Mouse (Mus musculus) CH12.LX (cell line): ENCODE measurements around the gene Nhsl2. TPM values are rescaled to one million over a fixed set of nuclear protein-coding genes. Genes with fewer than 3 reads are reported as not detected.

ENCODE experiments used
- DNase-seq: peaks from one replicate; pipeline ENCODE4 v3.0.0-alpha.2; 2013; ENCODE audit errors: extremely low read depth
- H3K27ac ChIP-seq: 2 replicates; pipeline ENCODE4 v1.5.1; 2012; ENCODE audit warnings: low read depth, mild to moderate bottlenecking, control low read depth, moderate library complexity; ENCODE audit not compliant: insufficient read depth
- H3K27me3 ChIP-seq: replicated peaks from 2 replicates; pipeline ENCODE3; 2012; ENCODE audit warnings: inconsistent platforms
- H3K36me3 ChIP-seq, 2 experiments: replicated peaks in 1 of 2; 2 replicates each; pipeline versions ENCODE3 to v1.6.1; 2012; ENCODE audit warnings: inconsistent platforms in 1 of 2, low read length in 1 of 2, mild to moderate bottlenecking in 1 of 2, mixed read lengths in 1 of 2, moderate library complexity in 1 of 2; ENCODE audit not compliant: control insufficient read depth in 1 of 2, insufficient read depth in 1 of 2
- H3K4me1 ChIP-seq, 2 experiments: 2 replicates each; pipeline ENCODE4 v1.6.1; 2012; ENCODE audit warnings: inconsistent platforms in 1 of 2, moderate library complexity in 1 of 2; ENCODE audit not compliant: insufficient read depth in 2 of 2, control insufficient read depth in 1 of 2
- H3K4me2 ChIP-seq: 2 replicates; pipeline ENCODE4 v1.6.1; 2012; ENCODE audit warnings: low read depth, mild to moderate bottlenecking, control low read depth; ENCODE audit not compliant: poor library complexity, insufficient read depth, severe bottlenecking
- H3K4me3 ChIP-seq, 3 experiments: fragments of 150-350 bp in 1 of 3; sonication (generic) in 1 of 3; replicated peaks in 1 of 3; 2 replicates each; pipeline versions ENCODE3 to v1.5.1; 2011 to 2012; ENCODE audit warnings: low read depth in 2 of 3, low read length in 2 of 3, mild to moderate bottlenecking in 2 of 3, moderate library complexity in 2 of 3, control low read depth in 1 of 3, improper control_type of control experiment in 1 of 3, inconsistent platforms in 1 of 3, mixed read lengths in 1 of 3; ENCODE audit not compliant: poor library complexity in 1 of 3
- H3K79me2 ChIP-seq: replicated peaks from 2 replicates; pipeline ENCODE4 v1.6.1; 2012; ENCODE audit warnings: mild to moderate bottlenecking, moderate library complexity; ENCODE audit not compliant: control insufficient read depth, poor library complexity, insufficient read depth, severe bottlenecking; ENCODE audit errors: extremely low read depth
- H3K9ac ChIP-seq: 2 replicates; pipeline ENCODE4 v1.6.1; 2012; ENCODE audit warnings: low read depth, mild to moderate bottlenecking, control low read depth, moderate library complexity; ENCODE audit not compliant: insufficient read depth
- H3K9me3 ChIP-seq: replicated peaks from 2 replicates; pipeline ENCODE3; 2012; ENCODE audit warnings: low read length, inconsistent platforms, mixed read lengths
- BHLHE40 ChIP-seq: IDR thresholded peaks from 2 replicates; pipeline ENCODE4 v1.6.1; 2011; ENCODE audit warnings: mild to moderate bottlenecking, low read depth, low read length, improper control_type of control experiment
- E2F4 ChIP-seq: IDR thresholded peaks from 2 replicates; pipeline ENCODE4 v1.6.1; 2011; ENCODE audit warnings: low read depth, low read length, improper control_type of control experiment; ENCODE audit not compliant: insufficient replicate concordance
- ELF1 ChIP-seq: IDR thresholded peaks from 2 replicates; pipeline ENCODE4 v1.6.1; 2014; ENCODE audit warnings: low read depth, mild to moderate bottlenecking, inconsistent platforms, low read length, improper control_type of control experiment
- ETS1 ChIP-seq: conservative IDR thresholded peaks from 2 replicates; pipeline ENCODE4 v1.6.1; 2012; ENCODE audit warnings: low read depth, mild to moderate bottlenecking, inconsistent platforms, low read length, improper control_type of control experiment, moderate library complexity
- GABPA ChIP-seq: IDR thresholded peaks from 2 replicates; pipeline ENCODE4 v1.6.1; 2012; ENCODE audit warnings: low read depth, low read length, improper control_type of control experiment, inconsistent platforms; ENCODE audit not compliant: insufficient replicate concordance
- JUN ChIP-seq: IDR thresholded peaks from 2 replicates; pipeline ENCODE4 v1.6.1; 2011; ENCODE audit warnings: low read depth, mild to moderate bottlenecking, low read length, improper control_type of control experiment, moderate library complexity; ENCODE audit not compliant: insufficient read depth
- JUND ChIP-seq: conservative IDR thresholded peaks from 2 replicates; pipeline ENCODE4 v1.6.1; 2011; ENCODE audit warnings: low read depth, low read length, improper control_type of control experiment
- KAT2A ChIP-seq: IDR thresholded peaks from 2 replicates; pipeline ENCODE4 v1.6.1; 2012; ENCODE audit warnings: low read length, improper control_type of control experiment, inconsistent platforms; ENCODE audit not compliant: insufficient replicate concordance
- MAFK ChIP-seq: IDR thresholded peaks from 2 replicates; pipeline ENCODE4 v1.6.1; 2011; ENCODE audit warnings: low read length, improper control_type of control experiment; ENCODE audit not compliant: insufficient replicate concordance
- MAZ ChIP-seq: IDR thresholded peaks from 2 replicates; pipeline ENCODE4 v1.6.1; 2012; ENCODE audit warnings: low read depth, mild to moderate bottlenecking, inconsistent platforms, low read length, improper control_type of control experiment, moderate library complexity
- MEF2A ChIP-seq: IDR thresholded peaks from 2 replicates; pipeline ENCODE4 v1.6.1; 2014; ENCODE audit warnings: low read depth, mild to moderate bottlenecking, inconsistent platforms, low read length, improper control_type of control experiment, borderline replicate concordance
- MXI1 ChIP-seq: IDR thresholded peaks from 2 replicates; pipeline ENCODE4 v1.6.1; 2011; ENCODE audit warnings: mild to moderate bottlenecking, low read depth, low read length, improper control_type of control experiment
- MYC ChIP-seq: IDR thresholded peaks from 2 replicates; pipeline ENCODE4 v1.6.1; 2011; ENCODE audit warnings: low read depth, mild to moderate bottlenecking, improper control_type of control experiment, low read length
- NELFE ChIP-seq: IDR thresholded peaks from 2 replicates; pipeline ENCODE4 v1.6.1; 2011; ENCODE audit warnings: low read depth, low read length, improper control_type of control experiment
- TBP ChIP-seq: conservative IDR thresholded peaks from 2 replicates; pipeline ENCODE4 v1.6.1; 2011; ENCODE audit warnings: low read depth, low read length, improper control_type of control experiment
- ZMIZ1 ChIP-seq: IDR thresholded peaks from 2 replicates; pipeline ENCODE4 v1.6.1; 2012; ENCODE audit warnings: low read depth, mild to moderate bottlenecking, inconsistent platforms, low read length, improper control_type of control experiment
- ZNF384 ChIP-seq: IDR thresholded peaks from 2 replicates; pipeline ENCODE4 v1.6.1; 2012; ENCODE audit warnings: low read depth, low read length, improper control_type of control experiment, inconsistent platforms
- dilution Hi-C: fragments of 300-500 bp; cut with MboI; formaldehyde crosslinking; loops from 2 replicates; pipeline ENCODE4 v1.14.3; 2020; ENCODE audit warnings: low sequenced_read_pairs; ENCODE audit not compliant: extremely low pct_unique_long_range_greater_than_20kb, extremely low pct_ligation_motif_present
- in situ Hi-C: fragments of 300-500 bp; cut with MboI; formaldehyde crosslinking; loops from 3 replicates; pipeline ENCODE4 v1.14.3; 2019; ENCODE audit warnings: low sequenced_read_pairs, low pct_ligation_motif_present, low pct_unique_long_range_greater_than_20kb, mixed read lengths
- polyA plus RNA-seq: library from polyadenylated mRNA; unstranded; fragments of >175 nt; gene quantifications from 2 replicates; pipeline ENCODE4 v1.2.1, GENCODE M21; 2012; ENCODE audit warnings: low read depth; ENCODE audit not compliant: insufficient read length
- total RNA-seq, 2 experiments: library from RNA; depleted of rRNA; stranded (reverse); fragments of 300-350 nt in 1 of 2; fragments of >200 nt in 1 of 2; gene quantifications; 2 replicates each; pipeline ENCODE4 v1.2.3; 2012 to 2014

Nhsl2 gene
- total and polyA plus RNA-seq, 3 experiments = 0.10 to 0.17 TPM; not detected in 1

DNA sequence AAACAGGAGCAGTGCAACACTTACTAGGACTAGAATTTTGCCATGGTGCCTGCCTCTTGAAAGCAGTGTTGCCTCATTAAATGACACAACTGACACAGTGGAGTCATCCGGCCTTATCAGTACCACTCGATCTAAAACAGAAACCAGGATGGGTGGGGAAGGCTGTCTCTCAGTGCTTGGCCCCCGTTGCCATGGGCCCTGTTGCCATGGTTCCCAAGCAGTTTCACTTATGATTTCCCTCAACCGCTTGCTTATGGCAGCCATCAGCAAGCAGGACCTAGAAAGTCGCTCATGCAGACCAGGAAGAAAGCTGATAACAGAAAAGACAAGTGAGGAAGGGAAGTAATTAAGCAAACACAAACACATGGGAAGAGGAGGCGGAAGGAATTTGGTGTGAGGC lies 182.7 kb downstream of the Nhsl2 start:
- TF ChIP-seq ELF1 = peak; percentile 42
- no peak for TF ChIP-seq MAFK
- TF ChIP-seq MXI1 = peak; percentile 99
- no peak for TF ChIP-seq ZMIZ1
- dilution Hi-C loops (no loop called here), in situ Hi-C loops (no loop called here)
- Histone ChIP-seq H3K4me2 (no peak overlapping the region), H3K27ac (no peak overlapping the region), H3K9ac (no peak overlapping the region), H3K4me3 (no peak overlapping the region), H3K79me2 (no peaks in the 10 kb centered on the region), H3K4me1 (peaks cover 15 to 48% of the 10 kb centered on the region in 2 experiments), H3K27me3 (no peaks in the 10 kb centered on the region), H3K9me3 (no peaks in the 10 kb centered on the region), H3K36me3 (no peaks in the 10 kb centered on the region)
- peak; percentile 70 for DNase-seq

DNA sequence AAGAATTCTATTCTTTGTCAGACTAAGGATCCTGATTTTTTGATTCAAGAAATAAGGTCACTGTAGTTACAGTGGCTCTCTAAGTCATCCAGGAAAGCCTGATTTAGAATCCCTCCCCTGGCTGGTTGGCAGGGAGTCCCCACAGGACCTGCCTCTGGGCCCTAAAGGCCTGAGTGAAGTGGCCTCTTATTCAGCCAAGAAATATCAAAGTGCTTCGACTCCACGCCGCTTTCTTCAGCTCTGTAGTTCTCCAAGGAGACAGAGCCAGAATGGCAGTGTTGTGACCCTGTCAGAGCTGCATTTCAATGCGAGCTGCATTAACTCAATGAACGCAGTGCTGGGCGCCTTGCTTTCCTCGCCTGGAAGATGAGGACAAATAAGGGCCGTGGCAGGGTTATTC lies 183.2 kb downstream of the Nhsl2 start:
- DNase-seq = no peak
- H3K4me3 ChIP-seq = no peak overlapping the region
- no peaks in the 10 kb centered on the region for H3K79me2 ChIP-seq
- no peaks in the 10 kb centered on the region for H3K36me3 ChIP-seq
- H3K27me3 ChIP-seq = no peaks in the 10 kb centered on the region
- H3K9me3 ChIP-seq = no peaks in the 10 kb centered on the region
- no peak overlapping the region for H3K9ac ChIP-seq
- dilution Hi-C loops (no loop called here), in situ Hi-C loops (no loop called here)
- peak overlapping the region; percentile 50 for H3K4me2 ChIP-seq
- H3K4me1 ChIP-seq = peaks cover 18 to 54% of the 10 kb centered on the region in 2 experiments
- H3K27ac ChIP-seq = no peak overlapping the region
- TF ChIP-seq NELFE (no peak), ZNF384 (no peak), ETS1 (no peak), TBP (no peak), MEF2A (no peak), BHLHE40 (no peak), MYC (no peak), JUND (no peak), E2F4 (no peak), MAZ (no peak), KAT2A (no peak), GABPA (no peak), ZMIZ1 (no peak), JUN (no peak)
